Comparison of ENCODE assay signal across 15 mouse cellular contexts in genomic region chr7:83476861-83477260, GRCm38 (mm10).
DNase-seq lines count a peak whose midpoint lies in the region; ATAC-seq and TF ChIP-seq lines count a peak whose summit lies in the region.
"Had no signal": no experiment of that assay in that cellular context is flagged by ENCODE, and none has a peak within 500 bp of the region (broad histone marks: within the 10 kb centered on the region; RNA-seq: fewer than 3 reads in every experiment).

No protein-coding gene starts in this region.

- no peaks in the 10 kb centered on the region for H3K36me3 ChIP-seq in heart, embryonic 13.5 days
- H3K36me3 ChIP-seq in heart, embryonic 10.5 days, result no peaks in the 10 kb centered on the region
- H3K36me3 ChIP-seq in stomach, embryonic 14.5 days (ENCODE audit: control insufficient read depth, insufficient read depth, low read length), result no peaks in the 10 kb centered on the region
- H3K36me3 ChIP-seq in stomach, postnatal 0 days (ENCODE audit: control insufficient read depth, insufficient read depth, low read length), result no peaks in the 10 kb centered on the region
- H3K36me3 ChIP-seq in limb, embryonic 10.5 days, result no peaks in the 10 kb centered on the region
- H3K36me3 ChIP-seq in neural tube, embryonic 15.5 days, result no peaks in the 10 kb centered on the region
- H3K36me3 ChIP-seq: G1E; hindbrain, embryonic 12.5 days; neural tube, embryonic 12.5 days had no signal

- no peak for ATAC-seq in heart, embryonic 13.5 days (ENCODE audit: extremely low read depth, insufficient number of reproducible peaks, low FRiP score, low TSS enrichment)
- ATAC-seq in stomach, embryonic 14.5 days (ENCODE audit: insufficient number of reproducible peaks, insufficient read depth, low FRiP score, low read depth), result no peak
- ATAC-seq in stomach, postnatal 0 days (ENCODE audit: low FRiP score, low TSS enrichment), result no peak
- no peak for ATAC-seq in neural tube, embryonic 15.5 days (ENCODE audit: low FRiP score)

- TF ChIP-seq CTCF in stomach, postnatal 0 days (IDR thresholded peaks at IDR 0.05; ENCODE audit: low read depth), result no peak

- no peak for TF ChIP-seq EP300 in stomach, postnatal 0 days (optimal IDR thresholded peaks at IDR 0.05)

- H3K27me3 ChIP-seq in heart, embryonic 13.5 days (replicated peaks), result no peaks in the 10 kb centered on the region
- H3K27me3 ChIP-seq in heart, embryonic 10.5 days (ENCODE audit: insufficient read depth, poor library complexity, severe bottlenecking), result no peaks in the 10 kb centered on the region
- no peaks in the 10 kb centered on the region for H3K27me3 ChIP-seq in stomach, embryonic 14.5 days (ENCODE audit: control insufficient read depth, insufficient read depth, low read length)
- H3K27me3 ChIP-seq in stomach, postnatal 0 days (ENCODE audit: control insufficient read depth, insufficient read depth, low read length), result no peaks in the 10 kb centered on the region
- no peaks in the 10 kb centered on the region for H3K27me3 ChIP-seq in limb, embryonic 10.5 days (ENCODE audit: low read depth, poor library complexity, severe bottlenecking)
- no peaks in the 10 kb centered on the region for H3K27me3 ChIP-seq in neural tube, embryonic 15.5 days (replicated peaks)
- H3K27me3 ChIP-seq: hindbrain, embryonic 12.5 days; neural tube, embryonic 12.5 days had no signal

- WGBS in heart, embryonic 13.5 days, result 76% methylated on average over 3 of the region's 3 CpGs
- WGBS in heart, embryonic 10.5 days, result 83% methylated on average over 3 of the region's 3 CpGs
- WGBS in stomach, embryonic 14.5 days, result 71% methylated on average over 3 of the region's 3 CpGs
- WGBS in stomach, postnatal 0 days, result 59% methylated on average over 3 of the region's 3 CpGs
- 93% methylated on average over 3 of the region's 3 CpGs for WGBS in limb, embryonic 10.5 days
- WGBS in neural tube, embryonic 15.5 days, result 66% methylated on average over 3 of the region's 3 CpGs

- no peaks in the 10 kb centered on the region for H3K9me3 ChIP-seq in heart, embryonic 13.5 days
- no peaks in the 10 kb centered on the region for H3K9me3 ChIP-seq in heart, embryonic 10.5 days
- H3K9me3 ChIP-seq in stomach, embryonic 14.5 days (ENCODE audit: control insufficient read depth, low read depth, low read length), result no peaks in the 10 kb centered on the region
- H3K9me3 ChIP-seq in stomach, postnatal 0 days (ENCODE audit: control insufficient read depth, low read length), result no peaks in the 10 kb centered on the region
- no peaks in the 10 kb centered on the region for H3K9me3 ChIP-seq in limb, embryonic 10.5 days (replicated peaks)
- H3K9me3 ChIP-seq in neural tube, embryonic 15.5 days (replicated peaks), result no peaks in the 10 kb centered on the region
- H3K9me3 ChIP-seq: G1E; hindbrain, embryonic 12.5 days; neural tube, embryonic 12.5 days had no signal

- no peak overlapping the region for H3K4me3 ChIP-seq in heart, embryonic 13.5 days
- H3K4me3 ChIP-seq in heart, embryonic 10.5 days, result no peak overlapping the region
- no peak overlapping the region for H3K4me3 ChIP-seq in stomach, embryonic 14.5 days (ENCODE audit: low read depth, low read length)
- H3K4me3 ChIP-seq in stomach, postnatal 0 days (ENCODE audit: low read depth, low read length), result no peak overlapping the region
- H3K4me3 ChIP-seq in limb, embryonic 10.5 days, result no peak overlapping the region
- H3K4me3 ChIP-seq in neural tube, embryonic 15.5 days (replicated peaks), result no peak overlapping the region
- H3K4me3 ChIP-seq: hindbrain, embryonic 12.5 days; neural tube, embryonic 12.5 days had no signal

- H3K9ac ChIP-seq in heart, embryonic 13.5 days, result no peak overlapping the region
- no peak overlapping the region for H3K9ac ChIP-seq in stomach, embryonic 14.5 days (replicated peaks; ENCODE audit: low read depth, low read length)
- no peak overlapping the region for H3K9ac ChIP-seq in stomach, postnatal 0 days (ENCODE audit: low read length)
- H3K9ac ChIP-seq in neural tube, embryonic 15.5 days (replicated peaks), result no peak overlapping the region
- H3K9ac ChIP-seq: hindbrain, embryonic 12.5 days; neural tube, embryonic 12.5 days had no signal

- H3K27ac ChIP-seq in heart, embryonic 13.5 days (replicated peaks), result peak overlapping the region; percentile 77
- no peak overlapping the region for H3K27ac ChIP-seq in heart, embryonic 10.5 days
- peak overlapping the region; percentile 77; the same call in 1 of the 2 replicates for H3K27ac ChIP-seq in stomach, embryonic 14.5 days (ENCODE audit: low read length)
- no peak overlapping the region for H3K27ac ChIP-seq in stomach, postnatal 0 days (replicated peaks)
- peak overlapping the region; percentile 79; the same call in 1 of the 2 replicates for H3K27ac ChIP-seq in limb, embryonic 10.5 days
- no peak overlapping the region for H3K27ac ChIP-seq in neural tube, embryonic 15.5 days (replicated peaks)
- H3K27ac ChIP-seq: neural tube, embryonic 12.5 days had no signal

- H3K4me2 ChIP-seq in heart, embryonic 13.5 days, result no peak overlapping the region
- H3K4me2 ChIP-seq in stomach, embryonic 14.5 days (replicated peaks; ENCODE audit: low read depth, low read length), result no peak overlapping the region
- H3K4me2 ChIP-seq in stomach, postnatal 0 days (replicated peaks; ENCODE audit: low read depth), result no peak overlapping the region
- no peak overlapping the region for H3K4me2 ChIP-seq in neural tube, embryonic 15.5 days
- H3K4me2 ChIP-seq: hindbrain, embryonic 12.5 days; neural tube, embryonic 12.5 days had no signal

- no peak for DNase-seq in heart, embryonic 10.5 days (ENCODE audit: low spot score)
- DNase-seq in stomach, postnatal 0 days (ENCODE audit: low spot score), result no peak
- no peak for DNase-seq in limb, embryonic 10.5 days (ENCODE audit: low spot score)
- no peak for DNase-seq in adrenal gland, postnatal 36 days
- DNase-seq: adrenal gland, postnatal 14 days; gastrocnemius, postnatal 14 days; kidney, adult 9 months; lung, postnatal 4 days; spleen, adult 18-20 months had no signal

- peaks cover 47% of the 10 kb centered on the region for H3K4me1 ChIP-seq in heart, embryonic 13.5 days
- H3K4me1 ChIP-seq in heart, embryonic 10.5 days, result 0 out of 2 replicates have a peak, but pooled peaks cover 5% of the 10 kb centered on the region
- H3K4me1 ChIP-seq in stomach, embryonic 14.5 days (ENCODE audit: control insufficient read depth, insufficient read depth, low read length), result peaks cover 28% of the 10 kb centered on the region
- H3K4me1 ChIP-seq in stomach, postnatal 0 days (replicated peaks; ENCODE audit: control insufficient read depth, insufficient read depth), result no peaks in the 10 kb centered on the region
- peaks cover 34% of the 10 kb centered on the region for H3K4me1 ChIP-seq in limb, embryonic 10.5 days
- H3K4me1 ChIP-seq in neural tube, embryonic 15.5 days, result peaks cover 23% of the 10 kb centered on the region
- H3K4me1 ChIP-seq: neural tube, embryonic 12.5 days had no signal

Comparison
In these comparisons a context has a peak if more than half of its experiments do, and no peak if none do; other contexts are left out.
1. H3K27ac ChIP-seq: peak in heart, embryonic 13.5 days (single experiment), stomach, embryonic 14.5 days (single experiment) and limb, embryonic 10.5 days (single experiment); none in heart, embryonic 10.5 days (single experiment), stomach, postnatal 0 days (single experiment) and neural tube, embryonic 15.5 days (single experiment).